Mouse (Mus musculus) embryonic stem cell, embryonic (primary cell): Measurements from ENCODE around the gene Pacs1.
"Not testable (repeated sequence)": the region's sequence is repeated elsewhere in the genome, so short reads cannot be mapped to it uniquely, and the experiment has no call there.

Experiments
- CTCF ChIA-PET, 4 experiments: fragments of 300-600 bp in 2 of 4; fragments of 350-600 bp in 2 of 4; sonication (Branson Sonifier 250); formaldehyde crosslinking; loops; one replicate each; lab custom pipeline; 2022; ENCODE audit warnings: inconsistent platforms in 2 of 4; lab: Charles Lee
- POLR2A ChIA-PET, 4 experiments: fragments of 300-600 bp in 2 of 4; fragments of 350-600 bp in 2 of 4; sonication (Branson Sonifier 250); formaldehyde crosslinking; loops; one replicate each; lab custom pipeline; 2022; ENCODE audit warnings: antibody characterized with exemption in 4 of 4, inconsistent platforms in 1 of 4; lab: Charles Lee

The Pacs1 gene

DNA sequence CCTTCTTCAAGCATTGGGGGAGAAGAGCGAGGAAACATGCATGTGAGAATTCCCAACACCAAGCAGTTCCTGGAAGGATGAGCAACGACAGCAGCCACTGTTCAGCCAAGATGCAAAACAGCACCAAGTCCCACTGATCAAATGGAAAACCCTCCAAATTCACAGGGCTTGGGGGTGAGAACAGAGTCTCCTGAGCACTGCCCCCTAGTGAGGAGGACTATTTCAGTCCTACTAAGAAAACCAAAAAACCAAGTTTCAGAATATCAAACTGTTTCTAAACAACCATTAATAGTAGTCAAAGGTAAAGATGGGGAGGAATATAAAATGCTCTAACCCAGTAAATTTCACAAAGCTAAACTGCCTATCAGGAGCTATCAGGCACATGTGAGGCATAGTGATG is 3.6 kb upstream of the Pacs1 start:
- CTCF ChIA-PET: interaction anchor here in 3 of 4 experiments (0.5 to 1.2 kb wide), 8 partner anchors 19 to 170 kb away, joined by 3 to 6 read pairs (median 4); partner anchors contain the start of genes Cst6 (in 1 of the 3), Rab1b (in 1 of the 3) and Sf3b2 (in 1 of the 3)
- POLR2A ChIA-PET: interaction anchor here in 2 of 4 experiments (0.6 to 6.1 kb wide), 9 partner anchors 8 to 485 kb away, joined by 3 to 36 read pairs (median 3); partner anchors contain the start of gene Sf3b2 (in 2 of the 2)

DNA sequence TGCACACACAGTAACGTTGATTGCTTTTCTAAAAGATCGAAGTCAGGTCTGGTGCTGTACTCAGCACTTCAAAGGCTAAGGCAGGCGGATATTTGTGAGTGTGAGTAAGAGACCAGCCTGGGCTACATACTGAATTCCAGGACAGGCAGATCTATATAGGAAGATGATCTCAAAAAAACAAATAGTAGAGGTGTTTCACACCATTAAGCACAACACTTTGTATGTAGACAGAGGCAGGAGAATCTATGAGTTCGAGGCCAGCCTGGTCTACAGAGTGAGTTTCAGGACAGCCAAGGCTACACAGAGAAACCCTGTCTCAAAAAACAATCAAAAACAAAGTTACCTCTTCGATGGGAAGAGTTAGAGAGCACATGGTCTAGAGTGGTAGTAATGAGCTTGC is 2.8 kb upstream of the Pacs1 start:
- ChIA-PET CTCF (interaction anchor here in 2 of 4 experiments (0.5 to 1.1 kb wide), 4 partner anchors 27 to 169 kb away, joined by 3 to 4 read pairs (median 3); partner anchors contain the start of gene Rab1b (in 1 of the 2)), POLR2A (interaction anchor here in 2 of 4 experiments (0.7 to 6.1 kb wide), 7 partner anchors 8 to 215 kb away, joined by 3 to 36 read pairs (median 3); partner anchors contain the start of gene Sf3b2 (in 2 of the 2))

DNA sequence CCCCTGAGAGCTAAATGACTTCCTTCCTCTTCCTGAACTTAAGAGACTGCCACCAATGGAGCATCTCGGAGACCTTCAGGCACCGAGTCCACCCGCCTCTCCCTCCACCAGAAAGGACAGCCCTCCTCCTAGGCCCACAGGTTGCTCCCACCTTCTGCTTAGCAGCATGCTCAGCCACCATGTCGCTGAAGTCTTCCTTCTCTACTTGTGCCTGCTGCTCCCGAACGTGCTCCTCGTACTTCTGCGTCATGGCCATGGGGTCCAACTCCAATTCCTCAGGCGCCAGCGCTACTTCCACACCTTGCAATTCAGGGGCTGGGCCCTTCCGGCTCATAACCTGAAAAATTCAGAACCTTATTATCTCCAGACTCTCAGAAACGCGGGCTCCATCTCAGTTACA is 1.7 kb upstream of the Pacs1 start:
- CTCF ChIA-PET: interaction anchor here in 3 of 4 experiments (0.6 to 0.7 kb wide), 3 partner anchors 24 to 49 kb away, joined by 3 to 6 read pairs (median 4); partner anchors contain the start of gene Gal3st3 (in 1 of the 3)
- POLR2A ChIA-PET: interaction anchor here in 2 of 4 experiments (0.6 to 6.1 kb wide), 11 partner anchors 8 to 215 kb away, joined by 3 to 36 read pairs (median 4); partner anchors contain the start of genes Cfl1 (in 1 of the 2), Drap1 (in 1 of the 2) and Sf3b2 (in 1 of the 2)

DNA sequence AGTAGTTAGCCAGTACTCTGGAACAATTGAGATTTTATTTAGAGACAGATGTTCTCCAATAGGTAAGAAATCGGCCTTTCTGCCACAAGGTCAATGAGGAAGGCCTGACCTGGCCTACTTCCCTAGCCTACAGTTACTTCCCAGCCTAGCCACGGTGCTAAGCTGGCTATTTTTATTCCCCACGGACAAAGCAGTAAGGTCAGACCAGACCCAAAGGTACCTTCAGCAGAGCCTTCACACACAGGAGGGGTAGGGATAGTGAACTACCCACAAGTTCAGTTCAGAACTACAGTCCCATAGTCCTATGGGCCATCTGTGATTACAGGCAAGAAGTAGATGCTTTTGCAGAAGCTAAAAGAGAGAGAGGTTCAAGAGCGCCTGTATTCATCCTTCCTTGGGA is 997 bp upstream of the Pacs1 start:
- CTCF ChIA-PET: interaction anchor here in 3 of 4 experiments (0.6 to 1.1 kb wide), 3 partner anchors 21 to 35 kb away, joined by 3 read pairs; partner anchors contain the start of gene Sf3b2 (in 2 of the 3)

DNA sequence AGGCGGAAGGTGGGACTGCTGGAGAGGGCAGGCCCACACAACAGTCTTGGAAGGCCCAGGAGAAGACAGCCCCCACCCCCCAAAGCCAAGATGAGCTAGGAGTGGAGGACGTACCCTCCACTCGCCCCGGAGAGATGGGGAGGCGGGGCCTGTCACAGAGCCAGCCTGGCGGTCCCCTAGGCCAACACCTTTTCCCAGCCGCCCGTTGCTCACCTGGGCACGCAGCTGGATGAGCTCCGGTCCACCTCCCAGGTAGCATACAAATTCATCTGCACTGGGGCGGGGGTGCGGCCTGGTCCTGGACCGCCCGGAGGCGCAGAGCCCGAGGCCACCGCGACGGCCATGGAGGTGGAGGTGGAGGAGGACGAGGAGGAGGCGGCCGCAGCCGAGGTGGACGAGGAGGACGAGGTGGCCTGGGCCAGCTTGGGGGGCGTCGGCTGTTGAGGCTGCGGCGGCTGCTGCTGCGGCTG is 558 bp downstream of the Pacs1 start:
- POLR2A ChIA-PET: interaction anchor here in 3 of 4 experiments (0.6 to 6.1 kb wide), 14 partner anchors 12 to 219 kb away, joined by 3 to 36 read pairs (median 4); partner anchors contain the start of genes Drap1 (in 2 of the 3), Sf3b2 (in 2 of the 3), AI837181 (in 1 of the 3) and Banf1 (in 1 of the 3)
- CTCF ChIA-PET: interaction anchor here in 1 of 4 experiments (0.6 to 1.1 kb wide), 3 partner anchors 23 to 268 kb away, joined by 3 read pairs; partner anchors contain the start of gene Sf3b2

More for the DNA sequence above, 997 bp upstream of the Pacs1 start:
- POLR2A ChIA-PET: interaction anchor here (0.6 to 6.1 kb wide), 23 partner anchors 8 to 419 kb away, joined by 3 to 36 read pairs (median 3); partner anchors contain the start of genes Sf3b2 (in 4 of the 4), Cfl1 (in 1 of the 4), Drap1 (in 1 of the 4) and Gal3st3 (in 1 of the 4)

DNA sequence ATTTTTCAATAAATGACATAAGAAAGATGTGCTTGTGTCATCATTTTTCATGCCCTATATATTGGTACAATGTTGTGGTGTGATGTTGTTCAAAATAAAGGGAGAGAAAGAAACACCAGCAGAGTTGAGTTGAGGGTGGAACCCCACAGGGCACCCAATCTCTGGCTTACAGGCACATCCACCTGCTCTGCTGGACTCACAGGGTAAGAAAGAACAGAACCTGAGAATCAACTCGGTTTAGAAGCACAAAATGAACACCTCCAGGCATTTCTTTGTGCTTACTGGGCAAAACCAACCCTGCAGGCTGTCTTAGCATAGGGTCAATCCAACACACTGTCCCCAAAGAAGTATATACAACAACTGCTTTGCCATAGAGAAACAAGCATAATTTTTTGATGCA is 1.5 kb downstream of the Pacs1 start:
- POLR2A ChIA-PET: interaction anchor here in 2 of 4 experiments (0.6 to 6.1 kb wide), 6 partner anchors 23 to 199 kb away, joined by 3 to 36 read pairs (median 5); partner anchors contain the start of genes Sf3b2 (in 2 of the 2), Banf1 (in 1 of the 2), Eif1ad (in 1 of the 2) and Sart1 (in 1 of the 2)
- CTCF ChIA-PET: no interaction called here

DNA sequence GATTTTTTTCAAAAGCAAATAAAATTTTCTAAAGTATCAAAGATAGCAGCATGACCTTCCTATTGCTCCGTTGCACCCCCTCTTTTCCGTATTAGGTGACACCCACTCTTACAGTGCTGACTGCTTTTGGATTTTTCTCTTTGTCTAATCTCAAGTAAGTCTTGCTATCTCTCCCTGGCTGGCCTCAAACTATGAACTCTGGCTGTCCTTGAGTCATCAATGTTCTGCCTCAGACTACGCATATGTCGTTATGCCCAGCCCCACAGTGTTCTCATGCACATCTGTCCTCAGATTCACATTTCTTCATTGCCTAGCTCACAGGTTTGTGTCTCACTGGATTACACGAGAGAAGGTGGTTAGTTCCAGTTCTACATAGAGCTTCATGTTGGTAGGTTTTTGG is 3.5 kb downstream of the Pacs1 start:
- CTCF ChIA-PET: interaction anchor here in 2 of 4 experiments (0.6 to 1.6 kb wide), 2 partner anchors 33 to 112 kb away, joined by 3 to 4 read pairs; no protein-coding TSS in a partner anchor
- POLR2A ChIA-PET: interaction anchor here in 2 of 4 experiments (0.6 to 1.7 kb wide), 3 partner anchors 18 to 173 kb away, joined by 4 to 5 read pairs (median 5); partner anchors contain the start of gene Sf3b2 (in 1 of the 2)

DNA sequence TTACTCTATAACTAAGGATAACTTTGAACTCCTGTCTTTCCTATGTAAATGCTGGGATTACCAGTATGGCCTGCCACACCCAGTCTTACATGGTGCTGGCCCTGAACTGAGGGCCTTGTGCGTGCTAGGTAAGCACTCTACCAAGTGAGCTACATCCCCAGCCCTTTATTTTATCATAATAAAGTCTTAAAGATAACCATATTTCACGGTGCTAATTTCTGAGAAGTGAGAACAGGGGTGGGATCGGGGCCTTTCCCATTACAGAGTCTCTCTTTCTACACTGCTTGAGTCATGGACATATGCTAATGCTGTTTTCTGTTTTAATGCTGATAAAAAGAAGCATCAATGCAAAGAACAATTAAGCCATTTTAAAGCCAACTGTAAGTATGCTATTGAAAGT is 4.0 kb downstream of the Pacs1 start:
- POLR2A ChIA-PET: interaction anchor here in 3 of 4 experiments (0.6 to 1.7 kb wide), 3 partner anchors 26 to 172 kb away, joined by 3 to 5 read pairs (median 4); partner anchors contain the start of gene Sf3b2 (in 2 of the 3)
- CTCF ChIA-PET: interaction anchor here in 2 of 4 experiments (0.6 to 1.6 kb wide), 2 partner anchors 34 to 112 kb away, joined by 3 to 4 read pairs; no protein-coding TSS in a partner anchor

DNA sequence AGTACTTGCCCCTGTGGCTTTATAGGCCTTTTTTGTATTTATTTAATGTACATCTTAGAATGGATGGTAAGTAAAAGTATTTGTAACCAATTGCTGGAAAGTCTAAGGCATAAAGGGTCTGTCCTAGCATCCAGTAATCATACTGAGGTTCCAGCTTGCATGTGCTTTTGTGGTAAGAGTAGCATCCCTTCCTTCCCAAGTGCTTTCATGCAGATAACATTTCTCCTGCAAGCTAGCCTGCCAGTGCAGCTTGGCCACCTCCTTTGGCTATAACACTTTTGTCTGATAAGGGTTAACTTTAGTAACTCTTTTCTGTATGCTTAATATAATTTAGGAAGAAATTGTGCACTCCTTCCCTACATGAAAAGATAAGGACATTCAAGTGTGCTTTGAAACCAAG is 4.9 kb downstream of the Pacs1 start:
- POLR2A ChIA-PET: interaction anchor here in 2 of 4 experiments (0.6 to 1.7 kb wide), 5 partner anchors 19 to 993 kb away, joined by 3 to 6 read pairs (median 3); partner anchors contain the start of gene Sf3b2 (in 2 of the 2)
- CTCF ChIA-PET: no interaction called here

DNA sequence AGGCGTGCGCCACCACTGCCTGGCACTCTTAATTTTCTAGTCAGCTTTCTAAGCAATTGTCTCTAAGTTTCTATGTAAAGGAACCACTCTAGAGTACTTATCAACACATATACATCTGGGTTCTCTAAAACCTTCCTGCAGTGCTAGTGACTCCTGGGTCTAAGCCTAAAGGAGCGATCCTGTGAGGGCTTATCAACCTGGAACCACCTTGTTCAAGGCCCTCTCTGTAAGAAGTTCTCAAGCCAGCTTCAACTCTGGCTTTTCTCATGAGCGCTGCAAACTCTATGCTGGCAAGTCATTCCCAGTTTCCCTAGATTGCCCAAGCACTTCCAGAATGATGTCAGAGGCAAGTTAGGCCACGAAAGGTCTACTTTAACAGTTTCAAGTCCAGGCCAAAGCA is 5.9 kb downstream of the Pacs1 start:
- ChIA-PET CTCF (no interaction called here), POLR2A (interaction anchor here in 2 of 4 experiments (1.2 to 1.3 kb wide), 3 partner anchors 20 to 157 kb away, joined by 3 to 5 read pairs (median 3); partner anchors contain the start of genes AI837181 (in 1 of the 2) and Drap1 (in 1 of the 2))

DNA sequence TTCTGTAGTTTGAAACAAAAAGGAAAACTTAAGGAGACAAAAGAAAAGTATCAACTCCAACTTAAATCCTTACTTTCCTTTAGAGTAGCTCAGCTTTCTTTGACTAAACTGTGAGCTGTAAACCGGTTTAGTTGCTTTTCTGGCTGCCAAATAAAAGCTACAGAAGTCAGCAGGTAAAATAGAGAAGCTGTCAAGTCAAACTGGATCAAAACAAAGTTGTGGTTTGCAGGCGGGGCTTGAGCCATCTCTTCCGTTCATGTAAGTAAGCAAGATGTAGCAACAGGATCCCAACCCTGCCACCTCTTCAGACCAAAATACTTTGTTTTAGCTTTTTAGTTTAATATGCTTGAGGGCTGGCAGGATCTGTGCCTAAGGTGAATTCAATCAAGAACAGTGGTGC is 15.8 kb downstream of the Pacs1 start:
- POLR2A ChIA-PET: no interaction called here
- CTCF ChIA-PET: no interaction called here

DNA sequence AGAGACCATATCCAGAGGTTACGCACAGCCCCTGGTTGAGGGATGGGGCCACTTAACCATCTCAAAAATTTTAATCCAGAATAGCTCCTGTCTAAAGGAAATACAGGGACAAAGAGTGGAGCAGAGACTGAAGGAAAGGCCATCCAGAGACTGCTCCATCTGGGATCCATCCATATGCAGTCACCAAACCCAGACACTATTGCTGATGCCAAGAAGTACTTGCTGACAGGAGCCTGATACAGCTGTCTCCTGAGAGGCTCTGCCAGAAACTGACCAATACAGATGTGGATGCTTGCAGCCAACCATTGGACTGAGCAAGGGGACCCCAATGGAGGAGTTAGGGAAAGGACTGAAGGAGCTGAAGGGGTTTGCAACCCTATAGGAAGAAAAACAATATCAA is 35.9 kb downstream of the Pacs1 start:
- POLR2A ChIA-PET, CTCF ChIA-PET: not testable (repeated sequence)

DNA sequence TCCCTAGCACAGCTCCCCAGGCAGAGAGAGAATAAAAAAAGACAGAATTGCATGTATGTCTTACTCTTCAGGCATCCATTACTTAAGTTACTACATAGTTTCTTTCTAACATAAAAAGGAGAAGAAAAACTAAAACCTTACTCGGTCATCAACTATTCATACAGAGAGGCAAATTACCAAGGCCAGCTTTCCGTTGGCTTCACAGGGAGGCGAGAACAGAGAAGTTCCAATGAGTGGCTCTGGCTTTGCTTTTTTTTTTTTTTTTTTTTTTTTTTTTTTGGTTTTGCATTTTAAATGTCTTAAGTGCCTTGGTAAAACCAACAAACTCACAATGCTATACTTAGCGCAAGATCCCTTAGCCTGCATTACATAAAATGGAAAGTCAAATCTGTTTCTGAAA is 40.2 kb downstream of the Pacs1 start:
- CTCF ChIA-PET: interaction anchor here in 1 of 4 experiments (0.6 to 0.7 kb wide), 2 partner anchors 634 to 1839 kb away, joined by 8 to 17 read pairs; no protein-coding TSS in a partner anchor
- POLR2A ChIA-PET: interaction anchor here in 1 of 4 experiments (0.6 kb wide), 2 partner anchors 38 to 671 kb away, joined by 3 read pairs; no protein-coding TSS in a partner anchor

DNA sequence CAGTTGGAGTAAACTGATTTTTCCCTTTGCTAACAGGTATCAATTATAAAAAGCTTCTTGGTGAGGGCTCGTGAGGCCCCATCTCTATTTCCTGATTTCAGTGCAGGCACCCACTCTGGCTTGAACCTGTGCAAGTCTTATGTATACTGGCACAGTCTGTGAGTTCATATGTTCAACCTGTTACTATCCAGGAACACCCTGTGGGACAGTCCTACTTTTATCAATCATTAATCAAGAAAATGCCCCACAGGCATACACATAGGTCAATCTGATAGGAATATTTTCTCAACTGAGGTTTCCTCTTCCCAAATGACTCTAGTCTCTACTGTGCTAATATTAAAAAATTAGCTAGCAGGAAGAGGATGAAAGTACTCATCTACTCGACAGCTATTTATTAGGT is 42.8 kb downstream of the Pacs1 start:
- POLR2A ChIA-PET: no interaction called here

DNA sequence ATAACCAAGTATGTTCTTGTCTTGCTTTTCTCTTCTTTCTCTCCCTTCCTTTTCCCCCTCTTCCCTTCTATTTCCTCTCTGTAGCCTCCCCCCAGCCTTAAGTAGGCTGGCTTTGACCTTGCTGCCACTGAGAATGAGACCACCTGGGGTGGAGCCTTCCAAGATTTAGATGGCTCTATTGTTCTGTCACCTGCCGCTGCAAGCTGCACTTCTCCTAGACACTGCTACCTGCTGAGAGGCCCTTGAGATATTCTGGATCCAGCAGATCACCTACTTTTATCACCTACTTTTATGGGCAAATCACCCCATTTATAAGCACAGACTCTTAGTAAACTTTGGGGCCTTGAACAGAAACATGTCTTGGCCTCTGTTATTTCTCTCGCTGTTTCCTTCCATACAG is 48.3 kb downstream of the Pacs1 start:
- POLR2A ChIA-PET: interaction anchor here in 1 of 4 experiments (0.6 to 0.8 kb wide), 2 partner anchors 171 to 200 kb away, joined by 3 read pairs; partner anchors contain the start of genes AI837181 and Drap1

More for the DNA sequence above, 42.8 kb downstream of the Pacs1 start:
- CTCF ChIA-PET: no interaction called here

DNA sequence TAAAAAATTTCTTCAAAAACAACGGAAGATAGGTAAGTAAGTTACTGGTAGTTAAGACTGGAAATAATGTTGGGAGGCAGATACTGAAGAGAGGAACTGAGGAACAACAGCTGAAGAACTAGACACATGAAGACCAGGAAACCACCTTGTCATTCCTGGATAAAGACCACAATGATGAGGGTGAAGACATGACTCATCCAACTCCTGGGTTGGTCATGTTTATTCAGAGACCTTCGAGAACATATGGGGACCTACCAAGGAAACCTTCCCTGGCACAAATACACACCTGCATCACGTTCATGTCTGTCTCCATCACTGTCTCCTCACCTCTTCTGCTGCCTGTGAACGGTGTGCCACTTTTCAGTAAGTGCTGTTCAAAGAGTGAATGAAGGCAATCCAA is 48.8 kb downstream of the Pacs1 start:
- POLR2A ChIA-PET: interaction anchor here in 1 of 4 experiments (0.8 to 0.9 kb wide), 2 partner anchors 19 to 170 kb away, joined by 3 read pairs; no protein-coding TSS in a partner anchor
- CTCF ChIA-PET: no interaction called here

More for the DNA sequence above, 48.3 kb downstream of the Pacs1 start:
- CTCF ChIA-PET: interaction anchor here in 2 of 4 experiments (1.1 to 1.3 kb wide), 2 partner anchors 74 to 123 kb away, joined by 3 read pairs; no protein-coding TSS in a partner anchor

DNA sequence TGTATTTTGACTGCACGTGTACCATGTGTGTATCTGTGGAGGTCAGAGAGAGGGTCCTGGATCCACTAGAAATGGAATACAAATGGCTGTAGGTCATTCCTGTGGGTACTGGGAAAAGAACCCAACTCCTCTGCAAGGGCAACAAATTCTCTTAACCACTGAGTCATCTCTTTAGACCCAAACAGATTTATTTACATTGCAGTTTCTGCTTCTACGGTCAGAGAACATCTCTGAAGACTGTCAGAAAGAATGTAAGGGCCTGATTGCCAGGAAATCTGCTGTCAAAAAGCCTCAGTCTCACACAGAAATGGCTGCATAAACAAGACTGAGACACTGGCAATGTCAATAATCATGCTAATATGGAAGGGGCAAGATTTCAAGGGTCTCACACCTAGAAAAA is 51.0 kb downstream of the Pacs1 start:
- ChIA-PET CTCF (no interaction called here), POLR2A (no interaction called here)

DNA sequence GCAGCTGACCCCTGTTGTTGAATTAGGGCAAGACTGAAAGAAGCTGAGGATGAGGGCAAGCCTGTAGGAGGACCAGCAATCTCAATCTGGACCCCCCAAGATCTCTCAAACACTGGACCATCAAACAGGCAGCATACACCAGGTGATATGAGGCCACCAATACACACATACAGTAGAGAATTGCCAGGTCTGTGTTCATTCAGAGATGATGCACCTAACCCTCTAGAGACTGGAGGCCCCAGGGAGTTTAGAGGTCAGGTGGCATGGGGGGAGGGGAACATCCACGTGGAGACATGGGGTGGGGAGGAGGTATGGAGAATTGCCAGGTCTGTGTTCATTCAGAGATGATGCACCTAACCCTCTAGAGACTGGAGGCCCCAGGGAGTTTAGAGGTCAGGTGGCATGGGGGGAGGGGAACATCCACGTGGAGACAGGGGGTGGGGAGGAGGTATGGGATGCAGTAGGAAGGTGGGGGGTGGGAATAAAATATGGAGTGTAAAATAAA is 51.6 kb downstream of the Pacs1 start:
- CTCF ChIA-PET: interaction anchor here in 1 of 4 experiments (0.7 kb wide), 1 partner anchor 55 kb away, joined by 4 read pairs; no protein-coding TSS in a partner anchor

More for the DNA sequence above, 51.6 kb downstream of the Pacs1 start:
- POLR2A ChIA-PET: interaction anchor here in 2 of 4 experiments (0.7 to 1.0 kb wide), 2 partner anchors 14 to 236 kb away, joined by 3 to 4 read pairs; partner anchors contain the start of gene Ccdc85b (in 1 of the 2)
